Mouse (Mus musculus): ENCODE results near the gene Myo16. TPM values are rescaled to one million over a fixed set of nuclear protein-coding genes. Genes with fewer than 3 reads are reported as not detected.
A peak's percentile ranks its signal among the peaks of the same experiment; 100 is the strongest.

The Myo16 gene
- polyA plus RNA-seq, 1 experiment: 0.12 TPM

- H3K27ac ChIP-seq (ENCODE audit: insufficient read depth, low read length): no peak overlapping the region
- no peaks in the 10 kb centered on the region for H3K4me1 ChIP-seq (ENCODE audit: control insufficient read depth, insufficient read depth, low read length)
- H3K4me3 ChIP-seq (ENCODE audit: insufficient read depth, low read length): peak overlapping the region; percentile 41; the same call in 1 of the 2 replicates
Observed at GRCm38 (mm10) chr8:10154439-10154745, 681 bp downstream of the Myo16 start.

GRCm38 (mm10) chr8:10155075-10155474 is 1.4 kb downstream of the Myo16 start:
- H3K27ac ChIP-seq (ENCODE audit: insufficient read depth, low read length): no peak overlapping the region
- no peaks in the 10 kb centered on the region for H3K4me1 ChIP-seq (ENCODE audit: control insufficient read depth, insufficient read depth, low read length)
- no peak for TF ChIP-seq POLR2A (IDR thresholded peaks at IDR 0.05; ENCODE audit: low read depth, low read length)
- TF ChIP-seq CTCF (IDR thresholded peaks at IDR 0.05; ENCODE audit: borderline replicate concordance, insufficient read depth, low read length): no peak
- H3K4me3 ChIP-seq (ENCODE audit: insufficient read depth, low read length): no peak overlapping the region

More at GRCm38 (mm10) chr8:10154439-10154745, 681 bp downstream of the Myo16 start:
- TF ChIP-seq CTCF (IDR thresholded peaks at IDR 0.05; ENCODE audit: borderline replicate concordance, insufficient read depth, low read length) (no peak), POLR2A (IDR thresholded peaks at IDR 0.05; ENCODE audit: low read depth, low read length) (no peak)

GRCm38 (mm10) chr8:10161106-10161505 is 7.4 kb downstream of the Myo16 start:
- no peak overlapping the region for H3K27ac ChIP-seq (ENCODE audit: insufficient read depth, low read length)
- no peaks in the 10 kb centered on the region for H3K4me1 ChIP-seq (ENCODE audit: control insufficient read depth, insufficient read depth, low read length)
- TF ChIP-seq POLR2A (IDR thresholded peaks at IDR 0.05; ENCODE audit: low read depth, low read length) (no peak), CTCF (IDR thresholded peaks at IDR 0.05; ENCODE audit: borderline replicate concordance, insufficient read depth, low read length) (no peak)
- no peak overlapping the region for H3K4me3 ChIP-seq (ENCODE audit: insufficient read depth, low read length)

GRCm38 (mm10) chr8:10164959-10165358 is 11.2 kb downstream of the Myo16 start:
- Histone ChIP-seq H3K4me1 (ENCODE audit: control insufficient read depth, insufficient read depth, low read length) (no peaks in the 10 kb centered on the region), H3K4me3 (ENCODE audit: insufficient read depth, low read length) (no peak overlapping the region), H3K27ac (ENCODE audit: insufficient read depth, low read length) (no peak overlapping the region)
- TF ChIP-seq CTCF (IDR thresholded peaks at IDR 0.05; ENCODE audit: borderline replicate concordance, insufficient read depth, low read length) (no peak), POLR2A (IDR thresholded peaks at IDR 0.05; ENCODE audit: low read depth, low read length) (no peak)

GRCm38 (mm10) chr8:10168326-10168725 is 14.6 kb downstream of the Myo16 start:
- Histone ChIP-seq H3K4me3 (ENCODE audit: insufficient read depth, low read length) (no peak overlapping the region), H3K27ac (ENCODE audit: insufficient read depth, low read length) (no peak overlapping the region)
- no peak for TF ChIP-seq CTCF (IDR thresholded peaks at IDR 0.05; ENCODE audit: borderline replicate concordance, insufficient read depth, low read length)
- TF ChIP-seq POLR2A (IDR thresholded peaks at IDR 0.05; ENCODE audit: low read depth, low read length): no peak

GRCm38 (mm10) chr8:10169894-10170293 is 16.2 kb downstream of the Myo16 start:
- Histone ChIP-seq H3K4me1 (ENCODE audit: control insufficient read depth, insufficient read depth, low read length) (no peaks in the 10 kb centered on the region), H3K27ac (ENCODE audit: insufficient read depth, low read length) (no peak overlapping the region), H3K4me3 (ENCODE audit: insufficient read depth, low read length) (no peak overlapping the region)
- no peak for TF ChIP-seq POLR2A (IDR thresholded peaks at IDR 0.05; ENCODE audit: low read depth, low read length)
- TF ChIP-seq CTCF (IDR thresholded peaks at IDR 0.05; ENCODE audit: borderline replicate concordance, insufficient read depth, low read length): no peak

More at GRCm38 (mm10) chr8:10168326-10168725, 14.6 kb downstream of the Myo16 start:
- H3K4me1 ChIP-seq (ENCODE audit: control insufficient read depth, insufficient read depth, low read length): no peaks in the 10 kb centered on the region

- no peak overlapping the region for H3K27ac ChIP-seq (ENCODE audit: insufficient read depth, low read length)
- TF ChIP-seq POLR2A (IDR thresholded peaks at IDR 0.05; ENCODE audit: low read depth, low read length) (no peak), CTCF (IDR thresholded peaks at IDR 0.05; ENCODE audit: borderline replicate concordance, insufficient read depth, low read length) (no peak)
- no peaks in the 10 kb centered on the region for H3K4me1 ChIP-seq (ENCODE audit: control insufficient read depth, insufficient read depth, low read length)
- H3K4me3 ChIP-seq (ENCODE audit: insufficient read depth, low read length): no peak overlapping the region
Observed at GRCm38 (mm10) chr8:10171321-10171720, 17.6 kb downstream of the Myo16 start.

- Histone ChIP-seq H3K4me3 (ENCODE audit: insufficient read depth, low read length) (no peak overlapping the region), H3K27ac (ENCODE audit: insufficient read depth, low read length) (no peak overlapping the region), H3K4me1 (ENCODE audit: control insufficient read depth, insufficient read depth, low read length) (peaks cover 3% of the 10 kb centered on the region; the same call in 1 of the 2 replicates)
- TF ChIP-seq CTCF (IDR thresholded peaks at IDR 0.05; ENCODE audit: borderline replicate concordance, insufficient read depth, low read length) (no peak), POLR2A (IDR thresholded peaks at IDR 0.05; ENCODE audit: low read depth, low read length) (no peak)
Observed at GRCm38 (mm10) chr8:10172278-10172677, 18.6 kb downstream of the Myo16 start.

GRCm38 (mm10) chr8:10173033-10173747 is 19.5 kb downstream of the Myo16 start:
- Histone ChIP-seq H3K4me1 (ENCODE audit: control insufficient read depth, insufficient read depth, low read length) (peaks cover 4% of the 10 kb centered on the region; the same call in 1 of the 2 replicates), H3K27ac (ENCODE audit: insufficient read depth, low read length) (no peak overlapping the region), H3K4me3 (ENCODE audit: insufficient read depth, low read length) (no peak overlapping the region)
- TF ChIP-seq CTCF (IDR thresholded peaks at IDR 0.05; ENCODE audit: borderline replicate concordance, insufficient read depth, low read length) (no peak), POLR2A (IDR thresholded peaks at IDR 0.05; ENCODE audit: low read depth, low read length) (no peak)

GRCm38 (mm10) chr8:10174201-10174840 is 20.6 kb downstream of the Myo16 start:
- peaks cover 4% of the 10 kb centered on the region; the same call in 1 of the 2 replicates for H3K4me1 ChIP-seq (ENCODE audit: control insufficient read depth, insufficient read depth, low read length)
- no peak overlapping the region for H3K4me3 ChIP-seq (ENCODE audit: insufficient read depth, low read length)
- no peak overlapping the region for H3K27ac ChIP-seq (ENCODE audit: insufficient read depth, low read length)
- TF ChIP-seq POLR2A (IDR thresholded peaks at IDR 0.05; ENCODE audit: low read depth, low read length) (no peak), CTCF (IDR thresholded peaks at IDR 0.05; ENCODE audit: borderline replicate concordance, insufficient read depth, low read length) (no peak)
